Mouse (Mus musculus) layer of hippocampus, postnatal 36 days (tissue): ENCODE measurements around the gene Inpp5e. TPM values are rescaled to one million over a fixed set of nuclear protein-coding genes. Genes with fewer than 3 reads are reported as not detected.

Experiments
- DNase-seq, 2 experiments: peaks; one replicate each; pipeline ENCODE4 v3.0.0; 2022
- total RNA-seq, 2 experiments: library from RNA; stranded (reverse); gene quantifications; 2 replicates each; pipeline ENCODE4 v1.2.3; 2021

Inpp5e gene
- 10 to 100 TPM; 21.1 to 22.1 TPM for total RNA-seq

DNA sequence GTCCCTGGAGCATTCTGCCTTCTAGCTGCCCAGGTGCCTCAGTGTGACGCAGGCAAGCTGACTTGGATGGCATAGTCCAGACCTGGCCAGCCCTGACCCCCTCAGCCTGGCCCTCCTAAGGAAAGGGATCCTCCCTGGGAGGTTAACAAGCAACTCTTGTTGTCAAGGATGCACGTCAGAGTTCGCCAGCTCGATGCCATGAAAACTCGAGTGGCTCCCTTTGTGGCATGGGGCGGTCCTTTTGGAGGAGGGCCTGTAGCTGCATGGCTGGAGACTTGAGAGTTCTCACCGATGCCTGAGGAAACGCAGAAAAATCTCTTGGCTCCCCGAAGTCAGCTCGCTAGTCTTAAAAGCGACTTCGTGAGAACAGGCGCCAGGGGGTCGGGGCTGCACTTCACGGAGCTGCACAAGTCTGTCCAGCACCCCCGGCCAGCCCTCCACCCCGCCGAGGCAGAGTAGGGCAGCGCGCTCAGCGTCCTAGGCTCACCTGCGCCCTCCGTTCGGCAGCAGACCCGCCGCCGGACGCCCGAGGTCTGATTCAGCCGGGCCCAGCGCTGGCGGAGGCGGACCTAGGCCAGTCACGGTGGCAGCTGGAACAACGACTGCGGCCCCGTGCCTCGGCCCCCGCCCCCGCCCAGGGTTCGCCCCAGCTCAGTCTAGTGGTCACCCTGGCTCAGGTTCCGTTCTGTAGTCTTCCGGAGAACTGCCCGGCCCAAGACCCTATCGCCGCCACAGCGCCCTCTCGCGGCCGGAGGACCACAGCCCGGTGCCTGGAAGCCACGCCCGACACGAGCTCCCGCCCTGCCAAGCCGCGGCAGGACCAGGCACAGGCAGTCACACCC lies at the start of gene Inpp5e:
Gene Inpp5e, minus strand, starts transcription at position 689 of the 842 bp plus-strand sequence.
- peak; percentile 95 to 97 for DNase-seq

DNA sequence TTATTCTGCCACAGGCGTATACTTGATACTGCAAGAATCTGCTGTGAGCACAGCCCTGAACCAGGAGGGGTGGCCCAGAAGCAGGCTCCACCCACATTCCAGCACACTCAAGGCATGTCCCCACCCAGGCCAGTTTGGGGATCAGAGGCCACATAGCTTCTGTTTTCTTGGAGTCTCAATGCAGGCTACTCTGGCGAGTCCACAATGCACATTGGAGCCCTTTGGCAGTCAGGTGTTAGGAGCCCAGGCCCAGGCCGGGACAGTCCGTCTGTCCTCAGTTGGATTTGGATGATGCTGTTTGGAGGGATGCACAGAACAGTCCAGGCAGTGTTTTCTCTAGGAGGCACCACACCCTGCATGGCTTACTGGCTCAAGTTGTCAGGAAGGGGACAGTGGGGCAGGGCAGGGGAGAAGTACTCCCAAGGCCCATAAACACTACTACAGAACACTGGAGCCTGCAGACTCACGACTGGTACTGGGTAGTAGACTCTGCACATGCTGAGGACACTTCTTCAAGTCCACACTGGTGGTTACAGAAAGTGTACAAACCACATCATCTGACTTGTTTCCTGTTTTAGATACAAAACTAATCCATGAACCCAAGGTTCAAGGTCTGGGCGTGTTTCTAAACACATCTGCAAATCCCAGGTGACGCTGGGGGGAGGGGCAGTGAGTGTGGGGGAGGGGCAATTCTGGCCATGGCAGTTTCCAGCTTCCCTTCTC lies 49.6 kb upstream of the Inpp5e start:
- no peak for DNase-seq

DNA sequence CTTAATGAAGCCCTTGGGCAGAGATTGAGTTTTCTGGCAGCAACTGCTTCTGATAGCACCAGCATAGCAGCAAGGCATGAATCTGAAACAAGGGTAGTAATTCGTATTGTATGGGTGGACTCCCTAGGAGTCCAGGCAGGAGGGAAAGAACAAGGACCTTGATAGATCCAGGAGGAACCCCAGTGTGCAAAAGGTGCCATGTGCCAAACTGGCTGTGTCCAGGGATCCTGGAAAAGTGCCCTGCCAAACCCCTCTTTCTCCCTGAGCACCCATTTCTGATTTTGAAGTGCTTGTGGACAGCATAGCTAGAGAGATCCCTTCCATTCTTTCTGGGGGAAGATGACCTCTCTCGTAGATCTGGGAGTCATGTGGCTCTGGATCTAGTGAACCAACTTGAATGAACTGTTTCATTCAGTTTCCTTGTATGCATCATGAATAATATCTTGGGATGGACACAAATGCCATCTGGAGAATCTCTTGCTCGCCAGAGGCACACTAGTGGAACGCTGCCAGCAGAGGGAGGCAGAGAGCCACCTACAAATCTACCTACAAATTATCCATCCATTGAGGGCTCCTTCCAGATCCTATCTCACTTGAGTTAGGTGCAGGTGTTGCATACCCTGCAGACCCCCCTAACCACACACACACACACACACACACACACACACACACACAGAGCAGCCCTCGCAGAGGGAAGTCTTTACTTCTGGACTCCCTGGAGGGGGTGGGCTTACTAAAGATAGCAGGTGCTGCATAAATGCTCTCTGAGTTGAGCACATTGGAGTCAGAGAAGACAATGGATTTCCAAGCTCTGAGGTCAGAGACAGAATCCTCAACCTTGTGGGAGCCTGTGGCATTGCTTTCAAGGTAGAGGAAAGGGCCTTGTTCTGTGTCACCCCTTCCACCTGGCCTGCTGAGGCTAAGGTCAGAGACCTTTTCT lies 40.4 kb upstream of the Inpp5e start:
- DNase-seq = peak; percentile 75 to 78

DNA sequence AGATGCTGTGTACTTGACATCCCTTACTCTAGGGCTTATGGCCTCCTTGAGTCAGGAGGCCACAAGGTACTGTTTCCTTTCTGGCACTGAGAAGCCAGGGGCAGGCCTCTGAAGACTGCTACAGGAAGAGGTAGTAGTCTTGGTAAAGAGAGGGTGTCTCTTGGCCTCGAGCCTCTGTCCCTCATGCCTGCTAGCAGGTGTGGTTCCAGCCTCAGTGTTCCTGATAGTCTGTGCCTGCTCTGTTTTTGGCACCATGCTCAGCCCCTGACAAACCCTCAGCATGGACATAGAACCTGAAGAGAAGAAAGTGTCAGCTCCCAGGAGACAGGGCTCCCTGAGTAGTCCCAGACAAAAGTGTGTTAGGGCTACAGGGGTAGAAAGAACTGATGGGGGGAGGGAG lies 38.4 kb upstream of the Inpp5e start:
- no peak for DNase-seq

DNA sequence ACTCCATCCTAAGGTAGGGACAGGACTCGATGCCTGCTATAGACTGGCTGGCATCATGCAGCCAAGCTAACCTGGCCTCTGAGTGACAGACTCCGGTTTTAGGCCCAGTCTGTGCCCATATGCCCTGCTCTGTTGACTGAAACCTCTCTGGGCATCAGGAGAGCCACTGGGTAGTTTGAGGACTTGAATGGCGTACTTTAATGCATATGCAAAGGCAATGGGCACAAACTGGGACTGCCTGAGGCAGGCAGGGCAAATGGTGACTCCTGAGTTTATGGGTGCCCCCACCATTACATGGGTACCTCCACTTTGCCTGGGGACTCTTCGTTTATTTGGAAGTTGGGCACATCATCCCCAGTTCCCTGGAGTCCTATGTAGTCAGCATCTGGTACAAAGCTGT lies 37.7 kb upstream of the Inpp5e start:
- DNase-seq = no peak

DNA sequence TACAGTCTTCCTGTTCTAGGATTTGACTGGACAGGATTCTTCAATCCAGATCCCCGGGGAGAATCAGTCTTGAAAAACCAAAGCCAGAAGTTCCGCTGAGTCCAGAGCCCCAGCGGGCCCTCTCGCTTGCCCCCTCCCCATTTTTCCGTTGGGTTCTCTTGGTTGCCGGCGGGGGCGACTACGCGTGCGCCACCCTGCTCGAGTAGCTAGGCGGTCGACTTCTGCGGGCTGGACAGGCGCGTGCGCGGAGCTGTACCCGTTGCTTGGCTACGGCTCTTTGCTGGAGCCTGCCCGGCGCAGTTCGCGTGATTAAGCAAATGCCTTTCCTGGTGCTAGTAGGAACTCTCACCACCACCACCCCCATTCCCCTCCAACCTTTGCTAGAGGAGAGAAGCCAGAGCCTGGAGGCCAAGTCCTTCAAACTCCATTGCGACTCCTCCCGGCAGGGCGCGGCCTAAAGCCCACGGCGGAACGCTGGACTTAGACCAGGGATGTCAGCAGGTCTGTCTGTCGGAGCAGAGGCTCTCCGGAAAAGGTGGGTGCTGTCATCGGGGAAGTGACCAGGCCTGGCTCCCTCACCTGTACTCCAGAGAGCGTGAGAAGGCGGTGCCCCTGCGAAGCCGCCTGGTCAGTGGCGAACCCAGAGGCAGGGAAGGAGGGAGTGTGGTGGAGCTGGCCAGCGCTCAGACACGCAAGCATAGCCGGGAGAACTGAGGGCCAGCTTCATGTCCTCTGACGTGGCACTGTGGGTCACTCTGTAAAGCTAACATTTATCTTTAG lies 36.9 kb upstream of the Inpp5e start:
- DNase-seq = peak; percentile 95 to 96

DNA sequence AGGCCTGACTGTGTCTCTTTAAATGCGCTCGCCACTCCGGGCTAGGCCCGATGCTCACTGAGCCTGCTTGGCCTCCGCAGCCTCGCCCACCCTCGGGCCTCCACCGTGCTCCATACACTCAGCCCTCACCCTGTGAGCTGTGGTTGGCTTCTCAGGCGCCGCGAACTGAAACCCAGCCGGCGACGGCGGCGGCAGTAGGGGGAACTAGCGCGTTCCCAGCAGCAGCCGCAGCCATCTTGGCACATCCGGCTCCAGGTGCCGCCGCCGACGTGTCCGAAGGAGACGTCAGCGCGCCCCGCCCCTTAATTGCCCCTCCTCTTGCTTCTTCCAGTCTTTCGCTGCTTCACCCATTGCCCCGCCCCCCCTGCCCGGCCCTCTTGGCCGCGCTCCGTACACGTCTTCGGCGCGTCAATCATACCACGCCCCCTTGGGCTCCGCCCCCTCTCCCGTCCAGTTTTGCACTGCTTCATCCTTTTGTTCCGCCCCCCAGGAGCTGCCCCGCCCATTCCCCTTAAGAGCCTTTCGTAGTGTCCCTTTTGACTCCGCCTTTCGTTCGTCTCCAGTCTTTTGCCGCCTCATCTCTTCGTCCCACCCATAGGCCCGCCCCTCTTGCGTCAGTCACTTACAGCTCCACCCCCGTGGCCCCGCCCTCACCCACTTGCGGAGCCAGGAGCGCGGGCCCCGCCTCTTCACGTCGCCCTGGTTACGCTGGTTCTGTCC lies 36.1 kb upstream of the Inpp5e start, which contains the start of gene Sec16a:
Gene Sec16a, minus strand, starts transcription at position 271 of the 720 bp plus-strand sequence.
- DNase-seq = peak; percentile 99

DNA sequence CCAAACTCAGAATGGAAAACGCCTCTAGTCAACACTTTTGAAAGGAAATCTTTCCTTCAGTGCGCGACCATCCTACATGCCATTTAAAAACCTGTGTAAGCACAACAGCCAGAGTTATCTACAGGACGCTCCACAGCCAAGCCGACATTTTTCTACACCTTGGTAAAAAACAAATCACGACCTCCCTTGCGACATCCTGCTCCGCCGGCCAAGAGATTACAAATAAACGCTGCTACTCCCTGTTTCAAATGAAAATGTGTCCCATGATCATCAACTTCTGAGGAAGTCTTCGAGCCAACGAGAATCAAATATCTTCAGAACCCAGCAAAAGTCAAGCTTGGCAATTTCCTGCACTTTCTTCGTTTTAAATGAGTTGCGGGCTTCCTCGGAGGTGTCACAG lies 35.4 kb upstream of the Inpp5e start:
- DNase-seq = no peak

DNA sequence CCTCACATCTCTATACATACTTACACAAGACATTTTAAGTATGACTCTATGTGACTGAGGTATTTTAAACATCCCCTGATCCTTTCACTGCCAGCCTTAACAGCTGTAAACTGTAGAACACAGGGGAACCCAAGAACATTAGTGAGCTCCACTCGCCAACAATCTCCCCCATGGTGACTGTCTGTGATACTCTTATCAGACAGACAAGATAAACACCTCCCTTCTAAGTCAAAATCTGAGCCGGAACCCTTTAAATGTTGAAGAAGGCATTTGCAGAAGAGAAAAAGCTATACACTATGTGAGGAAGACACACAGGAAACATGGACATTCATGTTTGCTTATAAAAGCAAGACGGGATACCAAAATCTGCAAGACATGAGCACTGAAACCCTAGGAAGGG lies 34.9 kb upstream of the Inpp5e start:
- DNase-seq = no peak

DNA sequence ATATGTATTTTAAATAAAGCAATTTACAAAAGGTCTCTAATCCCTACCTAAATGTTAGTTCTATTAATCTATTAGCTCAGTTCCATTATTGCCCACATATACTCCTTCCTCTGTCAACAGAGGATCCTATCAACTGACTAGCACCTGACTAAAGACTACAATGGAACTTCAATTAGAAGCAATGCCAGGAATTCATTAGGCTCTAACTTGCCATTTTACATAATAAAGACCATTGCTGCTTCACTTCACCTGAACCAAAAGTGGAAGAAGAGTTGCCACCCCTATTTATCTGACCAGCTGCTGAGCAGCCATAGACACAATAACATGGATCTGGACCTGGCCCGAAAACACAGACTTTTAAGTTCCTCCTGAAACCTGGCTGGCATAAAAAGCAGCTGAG lies 33.8 kb upstream of the Inpp5e start:
- DNase-seq = no peak

DNA sequence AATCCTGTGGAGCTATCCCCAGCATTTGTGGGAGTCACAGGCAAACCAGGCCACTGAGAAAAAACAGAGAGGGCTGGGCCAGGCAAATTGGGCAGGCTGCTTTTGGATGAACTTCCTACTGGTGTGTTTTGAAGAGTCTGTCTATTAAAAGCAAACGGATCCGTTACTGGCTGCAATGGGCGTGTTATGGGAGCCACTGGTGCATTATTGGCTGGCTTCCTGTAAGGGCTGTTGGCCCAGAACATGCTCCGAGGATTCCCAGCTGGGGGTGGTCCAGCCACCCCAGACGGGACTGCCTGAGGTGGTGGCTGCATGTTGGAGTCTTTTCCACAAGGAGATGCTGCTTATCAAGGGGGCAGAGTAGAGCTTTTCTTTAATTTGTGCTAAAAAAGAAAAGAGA lies 32.7 kb upstream of the Inpp5e start:
- DNase-seq = no peak

DNA sequence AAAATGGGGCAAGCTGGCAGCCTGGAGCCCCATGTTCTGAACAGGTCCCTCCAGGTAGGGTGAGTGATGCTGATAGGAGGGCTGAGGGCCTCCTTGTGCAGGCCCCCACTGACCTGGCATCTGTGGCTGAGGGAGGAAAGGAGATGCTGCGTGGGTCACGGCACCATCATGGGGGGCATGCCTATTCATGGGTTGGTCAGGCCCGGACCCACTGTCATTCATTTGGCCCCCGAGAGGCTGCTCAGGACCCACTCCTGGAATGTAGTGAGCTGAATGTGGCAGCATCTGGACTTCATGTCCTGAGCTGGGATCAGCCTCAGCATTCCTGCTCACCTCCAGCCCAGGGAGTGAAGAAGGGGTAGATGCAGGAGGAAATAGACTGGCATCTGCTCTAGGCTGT lies 32.3 kb upstream of the Inpp5e start:
- DNase-seq = no peak

DNA sequence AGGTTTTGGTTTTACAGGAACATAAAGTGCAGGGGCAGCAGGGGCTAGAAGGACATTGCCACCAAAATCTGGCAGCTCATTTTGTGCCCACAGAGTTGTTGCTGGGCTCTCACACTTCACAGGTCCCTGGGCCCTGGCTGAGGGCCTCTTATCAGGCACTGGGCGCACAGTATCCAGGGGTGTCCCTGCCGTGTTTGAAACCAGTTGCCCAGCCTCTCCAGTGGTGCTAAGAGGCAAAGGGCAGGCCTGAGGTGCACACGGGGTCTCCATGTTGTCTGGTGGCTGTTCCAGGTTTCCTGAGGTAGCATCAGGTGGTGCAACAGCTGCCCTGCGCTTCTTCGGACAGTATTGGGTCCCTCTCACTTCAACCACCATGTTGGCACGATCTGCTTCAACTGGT lies 30.7 kb upstream of the Inpp5e start:
- no peak for DNase-seq

DNA sequence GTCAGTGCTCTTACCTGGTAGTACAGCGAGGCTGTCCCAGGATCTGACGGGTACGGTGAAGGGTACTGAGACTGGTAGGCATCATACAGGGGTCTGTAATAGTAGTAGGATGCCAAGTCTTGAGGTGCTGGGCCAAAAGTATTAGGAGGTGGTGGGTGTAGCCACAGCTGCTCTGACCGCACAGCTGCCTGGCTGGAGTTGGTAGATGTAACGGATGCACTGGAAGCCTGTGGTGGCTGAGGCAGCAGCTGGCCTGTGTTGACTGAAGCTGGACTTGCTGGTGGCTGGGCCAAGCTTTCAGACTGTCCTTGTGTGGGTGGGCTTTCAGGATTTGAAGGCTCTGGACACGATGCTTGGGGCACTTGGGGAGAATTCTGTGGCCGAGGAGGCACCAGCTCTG lies 29.4 kb upstream of the Inpp5e start:
- DNase-seq = no peak

DNA sequence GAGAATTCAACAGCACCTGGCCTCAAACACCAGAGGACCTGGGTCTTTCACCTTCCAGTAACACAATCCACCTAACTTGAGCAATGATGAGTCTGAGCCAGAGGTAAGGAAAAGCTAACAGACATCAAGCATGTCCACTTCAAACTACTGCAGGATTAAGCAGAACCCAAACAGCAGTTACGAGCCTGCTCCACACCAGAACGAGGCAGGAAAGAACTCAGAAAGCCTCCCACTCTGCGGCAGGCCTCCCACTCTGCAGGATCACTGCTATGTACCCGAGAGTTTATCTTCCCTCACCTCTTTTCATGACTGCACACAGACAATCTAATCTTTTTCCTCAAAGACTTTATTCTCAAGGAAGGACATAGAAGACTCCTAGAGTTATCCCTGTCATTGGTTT lies 28.2 kb upstream of the Inpp5e start:
- no peak for DNase-seq

DNA sequence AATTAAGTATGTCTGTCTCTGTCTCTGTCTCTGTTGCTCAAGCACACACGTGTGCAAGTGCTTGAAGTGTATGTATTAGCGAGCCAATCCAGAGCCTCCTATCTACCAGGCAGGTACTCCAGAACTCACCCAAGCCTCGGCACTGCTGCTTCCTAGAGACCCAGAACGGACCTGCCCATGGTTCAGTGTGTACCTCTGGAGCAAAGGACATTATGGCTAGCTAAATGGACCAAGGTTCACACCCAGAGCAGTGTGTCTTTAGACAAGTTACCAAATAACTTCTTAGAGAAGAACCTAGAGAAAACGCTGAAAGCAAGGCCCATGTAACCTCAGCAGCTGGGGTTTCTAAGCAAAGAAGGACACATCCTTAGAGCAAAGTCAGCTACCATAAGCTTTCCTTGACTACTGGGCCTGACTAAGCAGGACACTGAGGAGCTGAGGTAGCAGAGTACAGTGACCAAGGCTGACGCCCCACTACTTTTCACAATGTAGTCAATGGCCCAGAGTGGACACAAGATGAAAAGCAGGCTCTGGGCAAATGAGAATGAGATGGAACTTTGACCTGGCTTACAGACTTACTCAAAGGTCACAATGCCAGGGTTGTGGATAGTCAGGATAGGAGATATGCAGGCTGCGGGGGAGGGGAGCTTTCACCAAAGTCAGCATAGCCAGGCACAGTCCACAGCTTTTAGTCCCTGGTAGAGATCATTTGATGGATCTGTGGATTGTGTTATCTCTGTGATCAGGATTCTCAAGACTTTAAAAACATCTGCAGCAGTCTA lies 26.0 kb upstream of the Inpp5e start:
- no peak for DNase-seq

DNA sequence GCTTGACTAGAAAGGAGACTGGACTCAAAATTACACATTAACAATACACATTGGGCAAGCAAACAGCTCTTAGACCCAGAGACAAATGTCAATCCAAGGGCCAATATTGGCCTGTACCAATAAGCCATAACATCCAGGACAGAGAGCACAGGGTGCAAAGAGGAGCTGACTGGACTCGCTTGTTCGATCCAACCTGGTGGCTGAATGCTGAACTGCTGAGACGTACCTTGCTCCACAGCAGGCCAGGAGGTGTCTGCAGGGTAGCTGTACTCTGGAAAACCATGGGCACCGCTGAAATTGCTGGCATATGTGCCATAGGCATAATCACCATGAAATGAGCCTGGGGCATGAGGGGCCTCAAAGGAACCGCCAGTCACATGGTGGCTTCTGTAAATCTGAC lies 20.8 kb upstream of the Inpp5e start:
- DNase-seq = no peak

DNA sequence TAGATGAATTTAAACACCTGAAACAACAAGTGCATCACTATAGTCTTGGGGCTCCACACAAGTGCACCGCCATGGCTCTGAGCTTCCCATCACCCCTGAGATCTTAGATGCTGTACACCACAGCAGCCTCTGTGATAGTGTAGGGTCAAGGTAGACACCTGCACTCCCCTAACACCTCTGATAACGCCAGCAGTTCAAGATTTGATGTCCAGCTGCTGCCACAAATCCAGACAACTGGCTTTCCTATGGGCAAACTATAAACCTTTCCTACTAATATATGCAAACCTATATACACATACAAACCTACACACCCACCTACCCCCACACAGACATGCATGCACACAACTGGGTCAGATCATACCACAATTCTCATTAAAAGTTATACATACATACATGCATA lies 15.5 kb upstream of the Inpp5e start:
- DNase-seq = no peak

DNA sequence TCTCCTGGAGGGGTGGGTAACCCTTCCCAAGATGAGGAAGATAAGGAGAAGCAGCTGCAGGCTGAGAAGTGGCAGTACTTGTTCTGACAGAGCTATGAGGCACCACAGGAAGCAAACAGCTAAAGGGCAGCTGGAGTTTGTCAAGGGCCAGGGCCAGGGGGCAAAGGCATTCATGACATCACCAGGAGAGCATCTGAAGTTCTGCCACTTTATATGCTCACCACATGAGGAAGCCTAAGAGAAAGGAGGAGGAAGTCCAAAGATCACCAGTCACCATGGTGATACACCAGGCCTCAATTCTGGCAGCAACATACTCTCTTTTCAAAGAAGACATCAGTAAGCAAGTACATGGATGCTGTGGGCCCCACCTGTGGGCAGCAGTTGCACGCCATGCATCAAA lies 14.1 kb upstream of the Inpp5e start:
- DNase-seq = no peak

DNA sequence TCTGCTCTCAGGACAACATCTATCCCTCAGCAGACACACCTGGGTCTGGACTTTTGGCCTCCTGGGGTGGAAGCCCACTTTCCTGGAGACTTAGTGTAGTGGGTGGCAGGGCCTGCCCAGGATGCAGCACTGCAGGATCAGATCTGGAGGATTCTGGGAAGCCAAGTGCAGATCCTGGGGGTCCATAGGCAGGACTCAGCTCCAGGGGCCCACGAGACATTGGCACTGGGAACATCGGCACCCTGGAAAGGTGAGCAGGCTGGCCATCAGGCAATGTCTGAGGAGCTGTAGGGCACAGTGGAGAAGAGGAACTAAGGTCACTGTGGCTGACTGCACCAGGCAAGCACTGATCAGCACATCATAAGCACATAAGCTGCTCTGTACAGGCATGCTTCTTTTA lies 13.0 kb upstream of the Inpp5e start:
- DNase-seq = no peak
